Mouse (Mus musculus) hematopoietic stem cell, adult 5-6 weeks (primary cell): ENCODE results near the gene Defb46. TPM values are rescaled to one million over a fixed set of nuclear protein-coding genes. Genes with fewer than 3 reads are reported as not detected.

Experiments used
- ATAC-seq, 2 experiments: fragments of 125-278 bp in 1 of 2; replicated peaks in 1 of 2; 2 replicates each; pipeline ENCODE4 v1.8.0; 2016 to 2017; ENCODE audit warnings: inconsistent platforms in 2 of 2, mild to moderate bottlenecking in 2 of 2, moderate number of reproducible peaks in 2 of 2, low read depth in 1 of 2, moderate TSS enrichment in 1 of 2; ENCODE audit not compliant: low FRiP score in 2 of 2, poor library complexity in 2 of 2, severe bottlenecking in 2 of 2, insufficient read depth in 1 of 2, low TSS enrichment in 1 of 2
- total RNA-seq: library from RNA; stranded (forward); fragments of 172-1452, 232-1000 nt; gene quantifications from 2 replicates; pipeline ENCODE4 v1.2.3, GENCODE M21; 2017

The Defb46 gene
- not detected in 2 replicates for total RNA-seq

DNA sequence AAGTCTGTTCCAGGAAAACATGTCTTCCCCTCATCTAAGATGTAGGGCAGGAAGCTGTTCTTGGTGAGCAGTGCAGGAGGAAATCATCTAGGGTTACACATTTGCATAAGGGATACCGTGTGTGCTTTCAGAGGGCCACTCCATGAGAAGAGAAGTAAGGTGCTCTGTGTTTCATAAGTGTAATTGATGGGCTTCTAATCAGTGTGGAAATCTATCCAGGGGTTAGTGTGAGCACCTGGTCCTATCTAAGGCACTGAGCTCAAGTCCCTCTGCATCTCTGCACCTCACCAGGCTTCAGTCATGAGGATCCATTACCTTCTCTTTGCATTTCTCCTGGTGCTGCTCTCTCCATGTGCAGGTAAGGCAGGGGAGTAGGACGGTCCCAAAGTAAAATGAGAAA lies at the start of gene Defb46:
TSS of gene Defb46 (plus strand) at position 301 of the 400 bp plus-strand sequence.
- ATAC-seq, result no peak

DNA sequence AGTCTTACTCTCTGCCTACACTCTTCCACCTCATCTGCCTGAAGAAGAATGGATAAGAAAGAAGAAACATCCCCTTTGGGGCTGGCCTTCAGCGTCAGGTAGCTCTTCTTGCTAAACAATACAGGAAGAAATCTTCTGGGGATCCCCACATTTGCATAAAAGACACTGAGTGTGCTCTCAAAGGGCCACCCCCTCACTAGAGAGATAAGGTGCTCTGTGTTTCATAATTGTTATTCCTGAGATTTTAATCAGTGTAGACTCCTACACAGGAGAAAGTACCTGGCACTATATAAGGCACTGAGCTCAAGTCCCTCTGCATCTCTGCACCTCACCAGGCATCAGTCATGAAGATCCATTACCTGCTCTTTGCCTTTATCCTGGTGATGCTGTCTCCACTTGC lies 14.6 kb upstream of the Defb46 start, which contains the start of gene Defb6:
TSS of gene Defb6 (plus strand) at position 318 of the 400 bp plus-strand sequence.
- no peak for ATAC-seq

DNA sequence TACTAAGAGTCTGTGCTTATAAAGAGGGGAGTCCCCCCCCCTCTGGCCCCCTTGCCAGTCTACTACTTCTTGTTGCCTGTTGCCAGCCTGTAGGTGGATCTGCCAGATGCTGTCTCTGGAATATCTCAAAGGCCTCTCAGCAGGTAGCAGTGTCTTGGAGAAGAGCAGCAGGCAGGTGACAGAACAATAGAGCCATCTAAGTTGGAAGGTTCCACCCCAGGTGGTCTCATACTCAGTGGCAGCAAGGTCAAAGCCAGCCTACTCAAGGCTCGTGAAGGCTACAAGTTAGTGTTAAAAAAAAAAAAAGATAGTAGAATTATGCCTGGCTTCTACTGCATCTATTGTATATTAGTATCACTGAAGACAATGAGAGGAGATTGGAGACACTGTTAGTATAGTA lies 1.6 kb upstream of the Defb46 start:
- no peak for ATAC-seq

DNA sequence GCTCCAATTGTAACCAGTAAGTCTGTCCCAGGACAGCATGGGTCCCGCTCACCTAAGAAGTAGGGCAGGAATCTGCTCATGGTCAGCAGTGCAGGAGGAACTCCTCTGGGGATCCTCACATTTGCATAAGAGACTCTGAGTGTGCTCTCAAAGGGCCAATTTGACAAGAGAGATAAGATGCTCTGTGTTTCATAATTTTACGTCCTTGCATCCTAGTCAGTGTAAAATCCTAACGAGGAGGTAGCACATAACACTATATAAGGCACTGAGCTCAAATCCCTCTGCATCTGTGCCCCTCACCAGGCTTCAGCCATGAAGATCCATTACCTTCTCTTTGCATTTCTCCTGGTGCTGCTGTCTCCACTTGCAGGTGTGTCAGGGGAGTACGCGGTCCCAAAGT lies 7.6 kb downstream of the Defb46 start, which contains the start of gene Defb5:
TSS of gene Defb5 (plus strand) at position 301 of the 400 bp plus-strand sequence.
- no peak for ATAC-seq

DNA sequence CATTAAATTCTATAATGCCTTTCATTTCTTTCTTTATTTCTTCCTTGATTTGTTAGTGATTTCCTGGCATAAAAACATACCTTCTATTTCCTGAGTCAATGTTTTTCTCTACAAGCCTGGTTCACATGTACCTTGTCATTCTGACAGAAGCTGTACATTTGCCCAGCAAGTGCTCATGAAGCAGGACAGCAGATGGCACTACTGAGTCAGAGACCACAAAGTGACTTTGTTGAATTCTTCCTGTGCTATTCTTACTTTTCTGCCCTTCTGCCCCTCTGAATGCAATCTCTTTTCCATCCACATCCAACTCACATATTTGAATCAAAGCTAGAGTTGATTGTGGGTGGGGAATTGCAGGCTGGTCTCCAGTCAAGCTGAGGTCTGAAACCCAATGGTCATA lies 18.4 kb downstream of the Defb46 start:
- no peak for ATAC-seq

DNA sequence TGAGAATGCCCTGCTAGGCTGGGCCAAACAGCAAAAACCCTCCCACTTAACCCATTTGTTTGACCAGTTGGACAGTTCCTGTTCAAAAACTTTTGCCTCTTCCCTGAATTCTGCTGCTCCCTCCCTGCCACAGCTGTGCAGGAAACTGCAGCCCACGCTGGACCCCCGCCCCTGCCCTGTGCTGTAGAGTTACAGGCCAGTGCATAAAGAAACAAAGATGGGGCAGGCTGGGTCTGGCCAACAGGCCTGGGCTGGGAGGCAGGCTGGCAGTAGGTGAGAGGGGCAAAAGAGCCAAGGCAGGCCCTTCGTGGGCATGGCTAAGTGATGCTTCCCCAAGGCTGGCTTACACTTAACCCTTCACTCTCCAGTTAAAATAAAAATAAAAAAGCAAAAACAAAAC lies 20.0 kb downstream of the Defb46 start:
- ATAC-seq, result no peak

Other genes with a start within 250 kb of the Defb46 start
- not detected in 2 replicates for gene Defb37, start 248.9 kb upstream of the Defb46 start, total RNA-seq
- gene Defb38, start 213.3 kb upstream of the Defb46 start, total RNA-seq, result not detected in 2 replicates
- not detected in 2 replicates for gene Defb39, start 175.1 kb upstream of the Defb46 start, total RNA-seq
- gene Defb12, start 125.1 kb upstream of the Defb46 start, total RNA-seq, result not detected in 2 replicates
- gene Defb34, start 116.2 kb upstream of the Defb46 start, total RNA-seq, result not detected in 2 replicates
- gene Gm45826, start 99.1 kb upstream of the Defb46 start, total RNA-seq, result not detected in 2 replicates
- gene Defb14, start 45.6 kb upstream of the Defb46 start, total RNA-seq, result not detected in 2 replicates
- not detected in 2 replicates for gene Defb4, start 41.2 kb upstream of the Defb46 start, total RNA-seq
- not detected in 2 replicates for gene Defb6, start 14.4 kb upstream of the Defb46 start, total RNA-seq
- gene Defb5, start 7.7 kb downstream of the Defb46 start, total RNA-seq, result not detected in 2 replicates
- gene Defb3, start 53.4 kb downstream of the Defb46 start, total RNA-seq, result not detected in 2 replicates
- gene Defb8, start 207.7 kb downstream of the Defb46 start, total RNA-seq, result not detected in 2 replicates